Mouse (Mus musculus) neutrophil, adult 59 days (primary cell): ENCODE measurements around the gene Ccdc163. TPM values are rescaled to one million over a fixed set of nuclear protein-coding genes. Genes with fewer than 3 reads are reported as not detected.

Experiments
- total RNA-seq, 2 experiments: library from RNA; stranded (reverse); gene quantifications; 1 replicate in 1 of 2; 2 replicates in 1 of 2; pipeline ENCODE4 v1.2.4; 2023

The Ccdc163 gene
- total RNA-seq = 10 to 100 TPM; 12.0 to 18.3 TPM

DNA sequence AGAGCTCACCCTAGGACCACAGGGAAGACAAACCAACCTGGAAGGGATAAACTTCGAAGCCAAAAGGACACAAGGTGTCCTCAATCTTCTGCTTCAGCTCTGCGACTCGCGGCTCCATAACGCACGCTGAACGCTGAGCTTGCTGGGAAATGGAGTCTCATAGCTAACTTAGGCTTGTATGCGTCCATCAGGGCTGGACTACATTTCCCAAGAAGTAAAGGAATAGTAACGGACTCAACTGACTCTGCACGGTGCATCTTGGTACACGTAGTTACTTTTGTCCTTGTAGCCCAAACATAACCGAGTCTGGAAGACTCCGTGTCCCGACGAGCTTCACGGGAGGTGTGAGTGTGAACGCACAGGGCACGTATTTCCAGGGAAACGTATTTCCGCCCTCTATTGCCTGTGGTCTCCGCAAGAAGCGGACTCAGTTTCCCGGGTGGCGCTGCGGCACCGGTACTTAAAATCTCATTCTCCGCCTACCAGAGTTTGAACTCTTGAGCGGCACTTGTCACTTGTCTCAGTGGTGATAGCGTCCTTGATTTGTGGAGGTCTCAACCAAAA lies at the start of gene Ccdc163, which contains the start of gene Mmachc:
TSS of gene Ccdc163 (plus strand) at position 309 of the 564 bp plus-strand sequence.
TSS of gene Mmachc (minus strand) at position 206 of the 564 bp plus-strand sequence.

DNA sequence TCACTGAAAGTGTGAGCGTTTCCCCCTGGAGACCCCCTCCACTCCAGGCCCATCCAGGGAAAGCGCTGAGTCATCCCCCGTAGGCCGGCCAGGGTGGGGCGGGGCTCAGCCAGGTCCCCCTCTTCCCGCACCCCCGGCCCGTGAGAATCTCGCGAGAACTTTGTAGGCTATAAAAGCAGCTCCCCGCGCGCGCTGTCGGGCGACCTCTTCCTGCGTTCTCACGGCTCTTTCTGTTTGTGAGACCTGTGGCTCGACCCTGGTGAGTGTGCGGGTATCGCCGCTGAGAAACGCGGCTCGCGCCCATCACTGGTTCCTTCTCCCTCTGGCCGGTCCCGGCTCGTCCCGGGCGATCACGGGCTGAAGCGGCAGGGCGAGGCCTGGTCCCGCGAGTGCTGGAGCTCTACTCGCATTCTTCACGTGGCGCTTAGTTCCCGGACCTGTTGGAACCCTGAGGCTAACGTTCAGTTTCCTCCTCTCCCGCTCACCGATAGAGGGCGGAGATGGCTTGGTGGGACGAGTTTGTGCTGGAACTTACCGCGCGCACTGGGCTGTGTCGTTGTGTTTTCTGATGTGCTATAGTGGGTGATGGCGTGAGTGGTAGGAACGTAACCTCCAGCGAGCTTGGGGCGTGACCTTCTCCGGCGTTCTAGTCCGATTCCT lies 22.8 kb upstream of the Ccdc163 start, which contains the start of gene Prdx1:
TSS of gene Prdx1 (plus strand) at position 143 of the 660 bp plus-strand sequence.

DNA sequence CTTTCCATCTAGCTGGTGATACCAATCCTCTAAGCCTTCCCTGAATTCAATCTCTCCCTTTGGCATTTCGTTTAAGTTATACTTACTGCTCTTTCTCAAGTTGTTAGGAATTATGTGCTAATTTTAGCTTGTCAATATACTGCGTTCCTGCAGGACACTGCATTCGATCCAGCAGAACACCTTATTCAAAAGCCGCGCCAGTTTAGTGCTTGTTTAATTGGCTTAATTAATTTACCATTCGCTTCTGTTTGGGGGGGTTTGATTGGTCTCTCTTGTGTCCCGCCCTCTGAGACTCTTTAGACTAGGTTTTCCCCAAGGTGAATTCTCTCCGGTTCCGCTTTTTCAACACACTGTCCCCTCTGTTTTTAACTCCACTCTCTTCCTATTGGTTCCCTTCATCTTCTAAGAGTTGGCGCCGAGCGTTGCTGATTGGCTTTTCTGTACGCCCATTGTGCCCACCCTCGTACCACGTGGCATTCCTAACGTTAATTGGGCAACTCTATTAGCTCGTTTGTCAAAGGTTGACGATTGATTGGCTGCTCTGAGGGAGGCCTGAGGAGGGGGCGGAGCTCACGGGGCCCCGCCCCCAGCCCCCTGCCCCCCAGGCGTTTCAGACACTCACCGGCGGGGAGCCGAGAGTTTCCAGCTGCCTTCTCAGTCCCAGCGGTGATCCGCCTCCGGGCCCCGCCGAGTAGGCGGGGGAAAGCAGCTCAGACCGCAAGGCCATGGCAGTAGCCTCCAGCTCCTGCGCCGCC lies 12.2 kb downstream of the Ccdc163 start, which contains the start of gene Tesk2:
TSS of gene Tesk2 (plus strand) at position 606 of the 755 bp plus-strand sequence.

Other genes starting within 250 kb of the Ccdc163 start
- gene Mast2, start 244.3 kb upstream of the Ccdc163 start, total RNA-seq = 10 to 100 TPM; 17.9 to 24.4 TPM
- gene Ipp, start 201.0 kb upstream of the Ccdc163 start, total RNA-seq = 1 to 10 TPM; 6.0 to 6.3 TPM
- 1 to 10 TPM; 8.1 to 8.2 TPM for gene Tmem69, start 152.6 kb upstream of the Ccdc163 start, total RNA-seq
- 10 to 100 TPM; 75.7 to 79.6 TPM for gene Gpbp1l1, start 150.9 kb upstream of the Ccdc163 start, total RNA-seq
- 1 to 10 TPM; 8.1 to 8.5 TPM for gene Ccdc17, start 111.9 kb upstream of the Ccdc163 start, total RNA-seq
- gene Nasp, start 80.6 kb upstream of the Ccdc163 start, total RNA-seq = 10 to 100 TPM; 52.7 to 57.8 TPM
- gene Akr1a1, start 56.8 kb upstream of the Ccdc163 start, total RNA-seq = 100 to 1,000 TPM; 246 to 288 TPM
- 100 to 1,000 TPM; 102 to 170 TPM for gene Prdx1, start 23.0 kb upstream of the Ccdc163 start, total RNA-seq
- gene Mmachc, start 103 bp upstream of the Ccdc163 start, total RNA-seq = 1 to 10 TPM; 3.2 to 3.5 TPM
- 10 to 100 TPM; 35.6 to 37.0 TPM for gene Tesk2, start 12.4 kb downstream of the Ccdc163 start, total RNA-seq
- gene Toe1, start 99.1 kb downstream of the Ccdc163 start, total RNA-seq = 10 to 100 TPM; 15.3 TPM
- gene Mutyh, start 99.2 kb downstream of the Ccdc163 start, total RNA-seq = 1 to 10 TPM; 6.1 to 6.8 TPM
- not detected for gene Hpdl, start 113.2 kb downstream of the Ccdc163 start, total RNA-seq
- gene Zswim5, start 168.9 kb downstream of the Ccdc163 start, total RNA-seq = under 1 TPM in 1 of 2 experiments, not detected in 1; 0.07 TPM